Mouse (Mus musculus): ENCODE measurements around the gene Bmp10. TPM values are rescaled to one million over a fixed set of nuclear protein-coding genes. Genes with fewer than 3 reads are reported as not detected.
A peak's percentile ranks its signal among the peaks of the same experiment; 100 is the strongest.

Gene Bmp10
- polyA plus RNA-seq, 1 experiment from 2014 or later, result not detected

DNA sequence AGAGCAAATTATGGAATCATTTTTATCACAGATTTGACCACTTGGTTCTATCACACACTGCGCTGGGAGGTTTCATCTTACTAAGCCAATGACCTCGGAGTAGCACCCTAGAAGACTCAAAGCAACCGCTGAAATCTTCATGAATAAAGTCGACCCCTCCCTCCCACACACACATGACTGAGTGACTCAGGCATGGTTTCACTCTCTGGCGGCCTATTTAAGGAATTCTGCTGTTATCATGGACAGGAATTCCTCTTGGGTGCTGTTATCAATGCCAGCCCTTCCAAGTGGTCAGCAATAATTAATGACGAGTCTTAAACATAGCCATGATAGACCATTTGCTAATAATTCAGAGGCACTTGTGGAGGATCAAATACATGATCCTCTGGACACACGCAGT lies 6.5 kb upstream of the Bmp10 start:
- no peaks in the 10 kb centered on the region for H3K9me3 ChIP-seq (ENCODE audit: low read depth, low read length)
- 43% methylated on average over 7 of the region's 7 CpGs for WGBS
- H3K36me3 ChIP-seq (ENCODE audit: insufficient read depth), result no peaks in the 10 kb centered on the region
- ATAC-seq (ENCODE audit: insufficient read depth) (no peak), DNase-seq (no peak)
- no peaks in the 10 kb centered on the region for H3K4me1 ChIP-seq (ENCODE audit: insufficient read depth)
- H3K27me3 ChIP-seq (ENCODE audit: insufficient read depth, low read length), result no peaks in the 10 kb centered on the region
- no peak for TF ChIP-seq CTCF (IDR thresholded peaks at IDR 0.05; ENCODE audit: low read depth)
- no peak overlapping the region for H3K4me3 ChIP-seq (ENCODE audit: low read depth, low read length)
- H3K9ac ChIP-seq, result no peak overlapping the region
- H3K27ac ChIP-seq (ENCODE audit: low read depth), result no peak overlapping the region
- no peak overlapping the region for H3K4me2 ChIP-seq

GRCm38 (mm10) chr6:87424037-87424816 lies 4.6 kb upstream of the Bmp10 start:
- ATAC-seq (ENCODE audit: insufficient read depth) (no peak), DNase-seq (peak; percentile 65)
- no peak overlapping the region for H3K4me3 ChIP-seq (ENCODE audit: low read depth, low read length)
- H3K36me3 ChIP-seq (ENCODE audit: insufficient read depth), result no peaks in the 10 kb centered on the region
- WGBS, result 34% methylated on average over 19 of the region's 19 CpGs
- H3K4me2 ChIP-seq, result peak overlapping the region; percentile 43
- H3K27me3 ChIP-seq (ENCODE audit: insufficient read depth, low read length), result no peaks in the 10 kb centered on the region
- no peaks in the 10 kb centered on the region for H3K9me3 ChIP-seq (ENCODE audit: low read depth, low read length)
- TF ChIP-seq CTCF (IDR thresholded peaks at IDR 0.05; ENCODE audit: low read depth), result no peak; the same call in 1 of the 2 replicates
- no peak overlapping the region for H3K27ac ChIP-seq (ENCODE audit: low read depth)
- no peak overlapping the region for H3K9ac ChIP-seq
- H3K4me1 ChIP-seq (ENCODE audit: insufficient read depth), result no peaks in the 10 kb centered on the region

DNA sequence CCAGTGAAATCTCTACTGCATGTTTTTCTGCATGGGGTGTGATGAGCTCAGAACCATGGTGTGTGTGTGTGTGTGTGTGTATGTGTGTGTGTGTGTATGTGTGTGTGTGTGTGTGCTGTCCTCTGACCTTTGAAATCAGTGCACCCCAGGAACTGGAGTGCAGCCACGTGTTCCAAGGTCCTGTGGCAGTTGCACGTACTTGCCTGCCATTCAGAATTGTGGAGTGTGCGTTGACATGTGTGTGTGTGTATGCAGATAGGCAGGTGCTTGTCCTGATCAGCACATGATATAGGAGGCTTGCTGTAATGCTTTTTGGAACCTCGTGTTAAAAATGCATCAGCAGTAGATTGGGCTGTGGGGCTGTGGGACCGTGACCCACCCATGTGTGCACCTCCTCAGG lies 1.8 kb upstream of the Bmp10 start:
- Histone ChIP-seq H3K9ac (no peak overlapping the region), H3K27ac (ENCODE audit: low read depth) (no peak overlapping the region), H3K9me3 (ENCODE audit: low read depth, low read length) (no peaks in the 10 kb centered on the region), H3K4me1 (ENCODE audit: insufficient read depth) (no peaks in the 10 kb centered on the region), H3K4me2 (no peak overlapping the region), H3K4me3 (ENCODE audit: low read depth, low read length) (no peak overlapping the region), H3K36me3 (ENCODE audit: insufficient read depth) (no peaks in the 10 kb centered on the region), H3K27me3 (ENCODE audit: insufficient read depth, low read length) (no peaks in the 10 kb centered on the region)
- 62% methylated on average over 5 of the region's 5 CpGs for WGBS
- ATAC-seq (ENCODE audit: insufficient read depth), result no peak
- TF ChIP-seq CTCF (IDR thresholded peaks at IDR 0.05; ENCODE audit: low read depth), result no peak
- DNase-seq, result no peak

DNA sequence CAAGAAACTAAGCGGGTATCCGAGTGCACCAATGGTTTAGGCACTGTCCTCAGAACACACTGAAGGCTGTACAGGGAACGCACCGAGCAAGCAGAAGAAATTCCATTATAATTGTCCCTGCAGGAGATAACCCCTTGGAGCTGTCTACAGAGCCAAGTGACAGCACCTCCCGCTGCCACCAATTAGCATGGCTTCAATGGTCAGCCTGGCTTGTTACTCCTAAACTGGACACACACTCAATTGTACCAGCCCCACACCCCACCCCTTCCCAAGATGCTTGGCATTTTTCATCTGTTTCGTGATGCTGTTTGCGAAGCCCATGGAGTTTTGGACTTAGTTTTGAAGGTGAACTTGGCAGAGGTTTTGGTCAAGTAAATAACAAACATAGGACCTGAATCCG lies 1.2 kb upstream of the Bmp10 start:
- H3K9me3 ChIP-seq (ENCODE audit: low read depth, low read length), result no peaks in the 10 kb centered on the region
- TF ChIP-seq CTCF (IDR thresholded peaks at IDR 0.05; ENCODE audit: low read depth), result no peak
- no peak overlapping the region for H3K4me3 ChIP-seq (ENCODE audit: low read depth, low read length)
- no peaks in the 10 kb centered on the region for H3K36me3 ChIP-seq (ENCODE audit: insufficient read depth)
- DNase-seq, result no peak
- no peak overlapping the region for H3K9ac ChIP-seq
- H3K27ac ChIP-seq (ENCODE audit: low read depth), result no peak overlapping the region
- WGBS, result 62% methylated on average over 8 of the region's 8 CpGs
- no peaks in the 10 kb centered on the region for H3K4me1 ChIP-seq (ENCODE audit: insufficient read depth)
- no peak for ATAC-seq (ENCODE audit: insufficient read depth)
- H3K4me2 ChIP-seq, result no peak overlapping the region
- H3K27me3 ChIP-seq (ENCODE audit: insufficient read depth, low read length), result no peaks in the 10 kb centered on the region

GRCm38 (mm10) chr6:87435791-87436190 lies 7.0 kb downstream of the Bmp10 start:
- Histone ChIP-seq H3K27ac (ENCODE audit: low read depth) (no peak overlapping the region), H3K27me3 (ENCODE audit: insufficient read depth, low read length) (no peaks in the 10 kb centered on the region), H3K4me2 (no peak overlapping the region), H3K9ac (no peak overlapping the region), H3K4me1 (ENCODE audit: insufficient read depth) (no peaks in the 10 kb centered on the region; the same call in 1 of the 2 replicates), H3K4me3 (ENCODE audit: low read depth, low read length) (no peak overlapping the region), H3K36me3 (ENCODE audit: insufficient read depth) (no peaks in the 10 kb centered on the region), H3K9me3 (ENCODE audit: low read depth, low read length) (no peaks in the 10 kb centered on the region)
- no peak for ATAC-seq (ENCODE audit: insufficient read depth)
- DNase-seq, result no peak
- TF ChIP-seq CTCF (IDR thresholded peaks at IDR 0.05; ENCODE audit: low read depth), result no peak
- WGBS, result 80% methylated on average over 3 of the region's 3 CpGs

- Histone ChIP-seq H3K36me3 (ENCODE audit: insufficient read depth) (no peaks in the 10 kb centered on the region), H3K27me3 (ENCODE audit: insufficient read depth, low read length) (no peaks in the 10 kb centered on the region), H3K27ac (ENCODE audit: low read depth) (no peak overlapping the region), H3K4me1 (ENCODE audit: insufficient read depth) (peaks cover 3% of the 10 kb centered on the region; the same call in 1 of the 2 replicates), H3K9ac (no peak overlapping the region), H3K4me3 (ENCODE audit: low read depth, low read length) (no peak overlapping the region), H3K4me2 (no peak overlapping the region), H3K9me3 (ENCODE audit: low read depth, low read length) (no peaks in the 10 kb centered on the region)
- ATAC-seq (ENCODE audit: insufficient read depth) (no peak), DNase-seq (no peak)
- 74% methylated on average over 8 of the region's 8 CpGs for WGBS
- no peak for TF ChIP-seq CTCF (IDR thresholded peaks at IDR 0.05; ENCODE audit: low read depth)
These were observed 8.0 kb downstream of the Bmp10 start for GRCm38 (mm10) chr6:87436745-87437144.

- no peak for ATAC-seq (ENCODE audit: insufficient read depth)
- Histone ChIP-seq H3K9ac (no peak overlapping the region), H3K27ac (ENCODE audit: low read depth) (no peak overlapping the region)
These were observed 14.5 kb downstream of the Bmp10 start for GRCm38 (mm10) chr6:87443253-87443652.

More at GRCm38 (mm10) chr6:87443253-87443652, 14.5 kb downstream of the Bmp10 start:
- Histone ChIP-seq H3K4me1 (ENCODE audit: insufficient read depth) (peaks cover 3% of the 10 kb centered on the region; the same call in 1 of the 2 replicates), H3K9me3 (ENCODE audit: low read depth, low read length) (no peaks in the 10 kb centered on the region), H3K4me3 (ENCODE audit: low read depth, low read length) (no peak overlapping the region), H3K27me3 (ENCODE audit: insufficient read depth, low read length) (no peaks in the 10 kb centered on the region), H3K4me2 (no peak overlapping the region), H3K36me3 (ENCODE audit: insufficient read depth) (no peaks in the 10 kb centered on the region)
- WGBS, result 56% methylated on average over 11 of the region's 11 CpGs
- no peak for TF ChIP-seq CTCF (IDR thresholded peaks at IDR 0.05; ENCODE audit: low read depth)
- no peak for DNase-seq
